Mouse (Mus musculus) stomach, embryonic 15.5 days (tissue): Measurements from ENCODE around the gene Pitpnm3. TPM values are rescaled to one million over a fixed set of nuclear protein-coding genes. Genes with fewer than 3 reads are reported as not detected.

Experiments
- ATAC-seq: fragments of 200-750 bp; cut with Nextera tagmentation; 2 replicates; pipeline ENCODE4 v1.8.0; 2017; ENCODE audit warnings: low read depth, moderate number of reproducible peaks, moderate TSS enrichment; ENCODE audit not compliant: insufficient read depth, low FRiP score
- H3K27ac ChIP-seq: fragments of 300-500 bp; sonication (generic); 2 replicates; pipeline ENCODE4 v1.5.1; 2015; ENCODE audit warnings: mild to moderate bottlenecking, inconsistent platforms
- H3K27me3 ChIP-seq: fragments of 300-500 bp; sonication (generic); replicated peaks from 2 replicates; pipeline ENCODE4 v1.6.1; 2015; ENCODE audit warnings: inconsistent platforms
- H3K36me3 ChIP-seq: fragments of 300-500 bp; sonication (generic); 2 replicates; pipeline ENCODE4 v1.6.1; 2015; ENCODE audit warnings: inconsistent platforms
- H3K4me1 ChIP-seq: fragments of 300-500 bp; sonication (generic); 2 replicates; pipeline ENCODE4 v1.6.1; 2015; ENCODE audit warnings: inconsistent platforms
- H3K4me2 ChIP-seq: fragments of 300-500 bp; sonication (generic); 2 replicates; pipeline ENCODE4 v1.6.1; 2015; ENCODE audit warnings: mild to moderate bottlenecking, inconsistent platforms
- H3K4me3 ChIP-seq: fragments of 300-500 bp; sonication (generic); replicated peaks from 2 replicates; pipeline ENCODE4 v1.5.1; 2015; ENCODE audit warnings: inconsistent platforms
- H3K9ac ChIP-seq: fragments of 300-500 bp; sonication (generic); 2 replicates; pipeline ENCODE4 v1.6.1; 2015; ENCODE audit warnings: inconsistent platforms
- H3K9me3 ChIP-seq: fragments of 300-500 bp; sonication (generic); 2 replicates; pipeline ENCODE4 v1.6.1; 2016; ENCODE audit warnings: inconsistent platforms
- WGBS: fragments of 180-500 bp; shearing (Covaris S2); methylation state at CpG from one replicate; pipeline ENCODE4 v1.1.7; 2015; 5-methylcytosine and 5-hydroxymethylcytosine counted together
- polyA plus RNA-seq: library from polyadenylated mRNA; unstranded; fragments of >200 nt; fragmentation: Nextera tagmentation; extraction: Ambion mirVana; gene quantifications from 2 replicates; pipeline ENCODE4 v1.2.1, GENCODE M21; 2015

The Pitpnm3 gene
- polyA plus RNA-seq, 1 experiment from 2014 or later: 0.53 TPM

GRCm38 (mm10) chr11:72155981-72156428 lies 20.4 kb upstream of the Pitpnm3 start:
- no peak for ATAC-seq
- no peak overlapping the region for H3K4me3 ChIP-seq

GRCm38 (mm10) chr11:72155186-72155980 lies 19.8 kb upstream of the Pitpnm3 start:
- Histone ChIP-seq H3K9me3 (no peaks in the 10 kb centered on the region), H3K4me3 (no peak overlapping the region), H3K27me3 (no peaks in the 10 kb centered on the region), H3K36me3 (0 out of 2 replicates have a peak, but pooled peaks cover 4% of the 10 kb centered on the region), H3K4me1 (peaks cover 6% of the 10 kb centered on the region), H3K4me2 (no peak overlapping the region), H3K27ac (peak overlapping the region; percentile 71), H3K9ac (no peak overlapping the region)
- WGBS: 63% methylated on average over 11 of the region's 11 CpGs
- ATAC-seq: peak; percentile 38; the same call in 1 of the 2 replicates

More at GRCm38 (mm10) chr11:72155981-72156428, 20.4 kb upstream of the Pitpnm3 start:
- Histone ChIP-seq H3K27me3 (no peaks in the 10 kb centered on the region), H3K9ac (no peak overlapping the region), H3K9me3 (no peaks in the 10 kb centered on the region), H3K4me2 (no peak overlapping the region), H3K27ac (peak overlapping the region; percentile 4; the same call in 1 of the 2 replicates), H3K36me3 (0 out of 2 replicates have a peak, but pooled peaks cover 4% of the 10 kb centered on the region), H3K4me1 (peaks cover 6% of the 10 kb centered on the region)
- WGBS: 62% methylated on average over 4 of the region's 4 CpGs

GRCm38 (mm10) chr11:72153122-72153862 lies 17.7 kb upstream of the Pitpnm3 start:
- no peaks in the 10 kb centered on the region for H3K9me3 ChIP-seq
- no peak overlapping the region for H3K9ac ChIP-seq
- H3K27ac ChIP-seq: no peak overlapping the region
- no peak overlapping the region for H3K4me2 ChIP-seq
- H3K36me3 ChIP-seq: 0 out of 2 replicates have a peak, but pooled peaks cover 4% of the 10 kb centered on the region
- no peak overlapping the region for H3K4me3 ChIP-seq
- no peak for ATAC-seq
- peaks cover 6% of the 10 kb centered on the region for H3K4me1 ChIP-seq
- WGBS: 78% methylated on average over 12 of the region's 12 CpGs
- no peaks in the 10 kb centered on the region for H3K27me3 ChIP-seq

- no peaks in the 10 kb centered on the region for H3K27me3 ChIP-seq
- H3K9ac ChIP-seq: no peak overlapping the region
- 0 out of 2 replicates have a peak, but pooled peaks cover 4% of the 10 kb centered on the region for H3K36me3 ChIP-seq
- H3K9me3 ChIP-seq: no peaks in the 10 kb centered on the region
- peaks cover 6% of the 10 kb centered on the region for H3K4me1 ChIP-seq
- no peak overlapping the region for H3K27ac ChIP-seq
- H3K4me2 ChIP-seq: no peak overlapping the region
- no peak overlapping the region for H3K4me3 ChIP-seq
- 52% methylated on average over 2 of the region's 2 CpGs for WGBS
- ATAC-seq: no peak
Observed at GRCm38 (mm10) chr11:72151120-72151519, 15.5 kb upstream of the Pitpnm3 start.

- Histone ChIP-seq H3K9me3 (no peaks in the 10 kb centered on the region), H3K27me3 (no peaks in the 10 kb centered on the region), H3K4me1 (peaks cover 3% of the 10 kb centered on the region), H3K4me2 (no peak overlapping the region), H3K27ac (no peak overlapping the region), H3K9ac (no peak overlapping the region), H3K4me3 (no peak overlapping the region), H3K36me3 (no peaks in the 10 kb centered on the region)
- ATAC-seq: no peak
- WGBS: 49% methylated on average over 3 of the region's 3 CpGs
Observed at GRCm38 (mm10) chr11:72147910-72148309, 12.3 kb upstream of the Pitpnm3 start.

- Histone ChIP-seq H3K4me2 (no peak overlapping the region), H3K27ac (no peak overlapping the region), H3K4me1 (no peaks in the 10 kb centered on the region), H3K36me3 (no peaks in the 10 kb centered on the region), H3K9ac (no peak overlapping the region), H3K27me3 (no peaks in the 10 kb centered on the region), H3K9me3 (no peaks in the 10 kb centered on the region), H3K4me3 (no peak overlapping the region)
- 90% methylated on average over 1 of the region's 1 CpGs for WGBS
- ATAC-seq: no peak
Observed at GRCm38 (mm10) chr11:72145877-72146248, 10.3 kb upstream of the Pitpnm3 start.

- Histone ChIP-seq H3K9ac (no peak overlapping the region), H3K9me3 (no peaks in the 10 kb centered on the region), H3K4me2 (no peak overlapping the region), H3K4me3 (no peak overlapping the region), H3K4me1 (no peaks in the 10 kb centered on the region), H3K36me3 (no peaks in the 10 kb centered on the region), H3K27me3 (no peaks in the 10 kb centered on the region), H3K27ac (no peak overlapping the region)
- ATAC-seq: no peak
- 7% methylated on average over 2 of the region's 2 CpGs for WGBS
Observed at GRCm38 (mm10) chr11:72145182-72145876, 9.8 kb upstream of the Pitpnm3 start.

- Histone ChIP-seq H3K36me3 (no peaks in the 10 kb centered on the region), H3K9ac (no peak overlapping the region), H3K27ac (no peak overlapping the region), H3K9me3 (no peaks in the 10 kb centered on the region), H3K4me3 (no peak overlapping the region), H3K27me3 (no peaks in the 10 kb centered on the region), H3K4me1 (no peaks in the 10 kb centered on the region), H3K4me2 (no peak overlapping the region)
- 51% methylated on average over 10 of the region's 10 CpGs for WGBS
- no peak for ATAC-seq
Observed at GRCm38 (mm10) chr11:72142889-72143288, 7.3 kb upstream of the Pitpnm3 start.

- Histone ChIP-seq H3K4me2 (no peak overlapping the region), H3K4me3 (no peak overlapping the region), H3K4me1 (0 out of 2 replicates have a peak, but pooled peaks cover 8% of the 10 kb centered on the region), H3K36me3 (no peaks in the 10 kb centered on the region), H3K27ac (no peak overlapping the region), H3K9ac (no peak overlapping the region), H3K9me3 (no peaks in the 10 kb centered on the region), H3K27me3 (peaks cover 13% of the 10 kb centered on the region; the same call in 1 of the 2 replicates)
- 37% methylated on average over 6 of the region's 6 CpGs for WGBS
- no peak for ATAC-seq
Observed at GRCm38 (mm10) chr11:72140198-72140597, 4.6 kb upstream of the Pitpnm3 start.

GRCm38 (mm10) chr11:72136231-72136982 lies 829 bp upstream of the Pitpnm3 start:
- no peaks in the 10 kb centered on the region for H3K36me3 ChIP-seq
- ATAC-seq: 0 out of 2 replicates have a peak, but pooled peaks have one; percentile 20
- H3K9me3 ChIP-seq: no peaks in the 10 kb centered on the region
- H3K4me1 ChIP-seq: peaks cover 27% of the 10 kb centered on the region
- H3K27ac ChIP-seq: no peak overlapping the region
- no peak overlapping the region for H3K9ac ChIP-seq
- peaks cover 26% of the 10 kb centered on the region for H3K27me3 ChIP-seq
- 44% methylated on average over 11 of the region's 11 CpGs for WGBS
- H3K4me3 ChIP-seq: peak overlapping the region; percentile 56
- H3K4me2 ChIP-seq: peak overlapping the region; percentile 97
